Mouse (Mus musculus): ENCODE results near the gene Elobl.

DNA sequence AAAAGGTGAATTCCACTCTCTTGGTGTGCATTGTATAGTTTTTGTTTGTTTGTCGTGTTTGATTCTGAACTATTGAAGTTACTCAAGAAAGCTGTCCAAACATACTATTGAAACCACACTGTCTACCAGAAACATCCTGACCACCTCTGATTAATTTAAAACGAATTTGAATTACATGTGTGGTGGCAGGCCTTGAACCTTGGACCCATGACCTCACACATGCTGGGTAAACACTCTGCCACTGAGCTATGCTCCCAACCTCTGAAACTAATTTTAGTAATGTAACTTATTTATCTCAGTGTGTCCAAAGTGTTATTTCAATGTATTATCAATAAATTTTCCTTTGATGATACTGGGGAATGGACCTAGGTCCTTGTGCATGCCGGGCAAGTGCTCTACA is 40.9 kb upstream of the Elobl start:
- TF ChIP-seq POLR2A (IDR thresholded peaks at IDR 0.05; ENCODE audit: insufficient read depth, low read depth, low read length) (no peak), CTCF (IDR thresholded peaks at IDR 0.05; ENCODE audit: insufficient read depth, low read depth, low read length) (no peak)
